Mouse (Mus musculus): ENCODE data around the gene Axl. TPM values are rescaled to one million over a fixed set of nuclear protein-coding genes. Genes with fewer than 3 reads are reported as not detected.
A peak's percentile ranks its signal among the peaks of the same experiment; 100 is the strongest.

The Axl gene
- total RNA-seq, 1 experiment from 2014 or later, result 0.96 TPM

DNA sequence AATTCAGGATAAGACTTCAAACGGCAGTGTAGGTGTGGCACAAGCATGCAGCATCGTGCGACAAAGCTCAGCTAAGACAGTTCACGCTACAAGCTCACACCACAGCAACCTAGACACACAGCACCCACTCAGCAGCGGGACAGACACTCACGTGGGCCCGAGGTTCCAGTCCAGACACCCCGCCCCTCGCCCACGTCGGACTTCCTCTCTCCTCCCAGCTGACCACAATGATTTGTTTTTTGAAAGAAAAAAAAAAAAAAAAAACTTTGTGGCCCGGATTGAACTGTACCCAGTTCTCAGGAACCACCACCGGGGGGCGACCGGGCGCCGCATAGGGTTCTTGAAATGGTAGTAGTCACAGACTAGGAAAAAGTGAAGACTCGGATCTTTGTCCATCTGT, 32.5 kb downstream of the Axl start:
- peak; percentile 74 for ATAC-seq (replicated peaks; ENCODE audit: low read depth, poor library complexity, severe bottlenecking)

DNA sequence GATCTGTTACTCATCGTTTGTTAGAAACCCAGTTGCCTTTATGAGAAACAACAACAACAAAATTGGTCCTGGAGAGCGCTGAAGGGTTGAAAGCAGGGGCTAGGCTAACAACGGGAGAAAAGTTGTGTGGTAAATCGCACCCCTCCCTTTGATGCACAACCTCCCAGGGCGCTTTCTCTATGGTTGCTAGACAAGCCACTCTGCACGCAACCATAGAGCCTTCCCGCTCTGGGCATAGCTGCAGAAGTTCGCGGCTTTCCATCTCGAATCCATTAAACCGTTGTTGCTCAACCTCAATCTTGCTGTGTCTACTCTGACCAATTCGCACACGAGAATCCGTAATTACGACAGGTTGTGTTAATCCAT, 33.1 kb downstream of the Axl start:
- peak; percentile 39 for ATAC-seq (replicated peaks; ENCODE audit: low read depth, poor library complexity, severe bottlenecking)

DNA sequence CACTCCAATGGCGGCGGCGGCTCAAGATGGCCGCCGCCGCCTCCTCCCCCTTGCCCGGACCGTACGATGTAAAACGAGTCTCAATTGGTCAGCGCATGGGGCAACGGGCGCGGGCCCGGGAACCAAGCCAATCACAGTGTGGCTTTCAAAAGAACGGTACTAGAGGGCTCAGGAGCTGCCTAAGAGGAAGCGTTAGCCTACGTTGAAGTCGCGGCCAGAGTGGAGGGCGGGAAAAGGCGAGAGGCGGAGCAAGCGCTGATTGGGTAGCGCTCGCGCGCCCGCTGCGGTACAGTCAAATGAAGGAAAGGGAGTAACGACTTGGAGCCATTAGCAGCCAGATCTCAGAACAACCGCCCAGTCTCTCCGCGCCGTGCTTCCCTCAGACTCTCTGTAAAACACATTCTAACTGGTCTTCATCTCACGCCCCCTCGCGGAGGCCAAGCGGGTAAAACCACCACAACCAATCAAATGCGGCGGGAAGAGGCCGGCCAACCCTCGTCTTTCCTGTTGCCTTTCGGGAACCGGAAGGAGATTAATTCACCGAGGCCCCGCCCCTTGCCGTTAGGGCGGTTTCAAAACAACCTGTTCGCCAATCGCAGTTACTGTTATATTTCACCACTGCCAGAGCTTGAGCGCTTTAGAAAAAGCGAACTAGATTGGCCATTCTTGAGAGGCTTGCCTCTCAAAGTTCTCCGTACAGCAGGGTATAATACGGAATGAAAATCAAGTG, 33.6 kb downstream of the Axl start, which contains the start of gene Hnrnpul1:
Hnrnpul1 (minus strand) TSS at position 20 of the 730 bp plus-strand sequence.
- peak; percentile 69 for ATAC-seq (replicated peaks; ENCODE audit: low read depth, poor library complexity, severe bottlenecking)

DNA sequence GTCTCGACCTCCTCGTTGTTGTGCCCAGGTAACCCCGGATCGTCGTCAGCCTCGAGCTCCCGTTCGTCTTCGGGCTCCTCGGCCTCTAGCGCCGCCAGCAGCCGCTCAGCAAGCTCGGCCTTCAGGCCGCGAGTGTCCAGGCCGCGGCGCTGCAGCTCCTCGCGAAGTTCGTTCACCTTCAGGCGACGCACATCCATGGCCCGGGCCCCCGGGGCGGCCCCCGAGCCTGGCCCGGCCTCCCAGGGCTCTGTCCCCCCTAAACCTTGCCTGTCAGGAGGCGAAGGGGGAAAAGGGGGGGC, 34.1 kb downstream of the Axl start:
- ATAC-seq (replicated peaks; ENCODE audit: low read depth, poor library complexity, severe bottlenecking), result no peak

DNA sequence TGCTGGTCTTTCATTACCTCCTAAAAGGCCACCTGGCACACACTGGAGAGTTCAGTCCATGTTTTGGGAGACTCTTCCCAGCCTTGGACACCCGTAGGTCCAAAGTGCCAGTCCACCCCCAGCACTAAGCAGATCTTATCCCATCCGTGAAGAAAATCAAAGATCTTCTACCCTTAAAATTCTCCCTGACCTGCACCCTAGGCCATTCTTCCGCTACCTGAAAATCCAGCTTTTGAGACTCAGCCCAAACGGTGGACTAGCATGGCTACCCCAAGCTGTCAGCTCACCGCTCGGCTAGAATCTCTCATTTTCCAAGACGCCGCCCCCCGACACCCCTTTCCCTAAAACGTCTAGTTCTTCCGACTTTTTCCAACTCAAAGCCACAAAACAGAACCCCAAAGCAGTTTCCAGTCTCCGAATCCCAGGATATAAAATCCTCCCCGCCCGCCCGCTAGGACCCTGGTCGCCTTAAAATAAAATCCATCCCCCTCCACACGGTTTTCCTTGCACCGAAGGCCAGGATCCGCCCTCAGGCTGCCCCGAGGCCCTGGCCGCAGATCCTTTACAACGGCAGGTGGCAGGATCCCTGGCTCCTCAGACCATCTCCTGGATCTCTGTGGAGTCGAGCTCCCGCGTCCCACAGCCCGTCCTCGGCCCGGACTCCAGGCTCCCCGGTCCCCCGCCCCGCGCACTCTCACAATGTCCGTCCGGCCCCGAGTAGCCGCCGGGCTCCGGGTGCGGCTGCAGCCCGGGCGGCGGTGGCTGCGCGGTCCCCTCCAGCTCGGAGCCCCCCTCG, 34.7 kb downstream of the Axl start:
- ATAC-seq (replicated peaks; ENCODE audit: low read depth, poor library complexity, severe bottlenecking), result no peak

DNA sequence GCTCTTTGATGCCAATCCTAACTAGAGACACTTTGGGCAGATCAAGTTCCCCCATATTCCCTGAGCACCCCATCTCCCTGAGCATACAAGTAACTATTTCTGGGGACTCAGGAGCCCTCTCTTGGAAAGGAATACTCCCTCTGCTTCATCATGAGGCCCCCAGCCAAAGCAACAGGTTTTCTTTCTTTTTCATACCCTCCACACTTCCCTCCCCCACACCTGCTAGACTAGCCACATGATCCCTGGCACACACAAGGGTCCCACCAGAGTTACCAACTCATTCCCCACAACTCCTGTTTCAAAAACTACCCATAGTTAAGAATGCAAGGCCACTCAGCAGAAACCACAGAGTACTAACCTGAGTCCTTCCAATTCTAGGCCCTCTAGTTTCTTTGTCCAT, 35.4 kb downstream of the Axl start:
- no peak for ATAC-seq (replicated peaks; ENCODE audit: low read depth, poor library complexity, severe bottlenecking)

DNA sequence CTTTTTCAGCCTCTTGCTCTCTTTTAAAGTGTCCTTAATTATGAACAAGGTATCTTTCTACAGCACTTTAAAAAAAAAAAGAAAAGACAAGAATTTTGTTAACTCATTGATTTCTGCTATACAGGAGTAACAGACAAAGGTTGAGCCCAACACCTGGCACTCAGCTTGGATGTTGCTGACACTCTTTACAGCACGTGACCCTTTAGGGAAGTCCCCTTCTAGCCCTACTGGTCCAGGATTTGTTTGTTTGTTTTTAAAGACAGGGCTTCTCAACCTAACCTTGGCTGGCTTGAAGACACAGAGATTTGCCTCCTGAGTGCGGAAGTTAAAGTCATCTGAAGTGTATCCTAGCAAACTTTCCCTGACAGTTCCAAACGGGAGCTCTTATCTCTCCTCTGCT, 41.7 kb downstream of the Axl start:
- no peak for ATAC-seq (replicated peaks; ENCODE audit: low read depth, poor library complexity, severe bottlenecking)

DNA sequence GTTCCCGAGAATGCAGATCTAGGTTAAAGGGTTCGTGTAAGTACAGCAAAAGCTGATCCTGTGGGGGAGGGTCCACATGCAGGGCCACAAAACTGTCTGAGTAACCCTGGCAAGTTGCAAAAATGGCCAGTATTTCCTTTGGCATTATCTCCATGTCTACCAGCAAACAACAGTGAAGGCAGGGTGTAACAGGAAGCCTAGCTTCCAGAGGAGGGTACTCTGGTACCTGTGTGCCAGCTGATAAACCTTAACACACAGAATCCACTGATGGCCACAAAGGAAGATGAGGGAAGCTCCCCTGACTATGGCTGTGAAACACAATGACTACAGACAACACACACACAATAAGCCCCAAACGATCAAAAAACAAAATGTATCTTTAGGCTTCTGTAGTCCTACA, 50.2 kb downstream of the Axl start:
- ATAC-seq (replicated peaks; ENCODE audit: low read depth, poor library complexity, severe bottlenecking), result peak; percentile 76

DNA sequence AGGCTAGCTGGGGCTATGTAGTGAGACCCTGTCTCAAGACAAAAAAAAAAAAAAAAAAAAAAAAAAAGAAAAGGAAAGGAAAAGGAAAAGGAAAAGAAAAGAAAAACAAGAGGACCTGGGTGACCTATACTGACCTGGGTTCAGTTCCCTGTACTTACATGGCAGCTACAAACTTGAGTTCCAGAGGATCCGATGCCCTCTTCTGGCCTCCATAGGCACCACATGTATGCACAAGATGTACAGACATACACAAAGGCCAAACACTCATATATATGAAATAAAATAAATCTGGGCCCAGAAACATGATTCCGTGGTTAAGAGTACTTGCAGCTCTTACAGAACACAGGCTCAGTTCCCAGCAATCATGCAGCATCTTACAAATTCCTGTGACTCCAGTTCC, 51.6 kb downstream of the Axl start:
- 0 out of 2 replicates have a peak, but pooled peaks have one; percentile 33 for ATAC-seq (replicated peaks; ENCODE audit: low read depth, poor library complexity, severe bottlenecking)

DNA sequence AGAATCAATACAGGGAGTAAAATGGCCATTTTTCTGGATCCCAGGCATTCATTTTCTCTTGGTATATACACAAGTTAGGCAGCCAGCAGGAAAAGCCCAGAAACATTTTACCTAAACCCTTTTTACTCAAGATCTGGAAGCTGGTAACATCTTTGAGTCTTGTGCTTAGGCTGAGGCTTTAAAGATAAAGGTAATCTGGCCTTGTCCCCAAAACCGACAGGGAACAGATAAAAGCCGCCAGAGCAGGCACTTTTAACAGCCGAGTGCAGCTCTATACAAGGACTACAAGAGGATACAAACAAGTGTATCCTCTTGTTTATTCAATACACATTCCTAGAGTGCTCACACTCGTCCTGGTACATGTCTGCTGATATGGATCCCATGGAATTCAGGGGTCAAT, 53.5 kb downstream of the Axl start:
- ATAC-seq (replicated peaks; ENCODE audit: low read depth, poor library complexity, severe bottlenecking), result no peak

DNA sequence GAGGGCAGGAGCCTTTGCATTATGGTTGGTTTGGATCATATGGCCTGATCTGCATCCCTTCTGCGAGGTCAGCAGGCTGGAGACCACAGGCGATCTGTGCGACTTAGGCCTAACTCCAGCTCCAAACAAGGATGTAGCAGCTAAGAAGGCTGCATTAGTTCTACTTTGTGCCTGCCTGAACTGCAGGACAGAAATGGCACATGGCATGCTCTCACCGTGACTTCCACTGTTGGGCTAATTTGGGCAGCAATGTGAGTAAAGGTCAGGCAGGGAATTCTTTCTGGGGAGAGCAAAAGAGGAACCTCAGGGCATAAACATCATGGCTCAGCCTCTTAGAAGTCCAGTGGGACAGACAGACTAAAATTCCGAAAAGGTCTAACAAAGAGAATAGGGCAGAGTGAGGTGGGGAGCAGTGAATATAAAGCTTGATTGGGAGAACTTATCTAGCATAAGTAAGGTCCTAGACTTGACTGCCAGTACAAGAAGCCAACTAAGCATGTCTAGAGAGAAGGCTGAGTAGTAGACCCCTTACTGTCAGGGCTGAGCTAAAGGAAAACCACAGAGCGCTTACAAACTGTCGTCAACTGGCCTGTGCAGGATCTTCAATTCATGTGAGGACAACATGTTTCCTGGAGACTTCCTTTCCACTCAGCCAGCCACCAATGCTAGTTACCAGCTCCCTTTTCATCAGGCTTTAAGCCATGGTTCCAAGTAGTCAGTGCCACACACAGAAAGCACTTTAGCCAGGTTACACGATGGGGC, 57.0 kb downstream of the Axl start:
- peak; percentile 59 for ATAC-seq (replicated peaks; ENCODE audit: low read depth, poor library complexity, severe bottlenecking)

DNA sequence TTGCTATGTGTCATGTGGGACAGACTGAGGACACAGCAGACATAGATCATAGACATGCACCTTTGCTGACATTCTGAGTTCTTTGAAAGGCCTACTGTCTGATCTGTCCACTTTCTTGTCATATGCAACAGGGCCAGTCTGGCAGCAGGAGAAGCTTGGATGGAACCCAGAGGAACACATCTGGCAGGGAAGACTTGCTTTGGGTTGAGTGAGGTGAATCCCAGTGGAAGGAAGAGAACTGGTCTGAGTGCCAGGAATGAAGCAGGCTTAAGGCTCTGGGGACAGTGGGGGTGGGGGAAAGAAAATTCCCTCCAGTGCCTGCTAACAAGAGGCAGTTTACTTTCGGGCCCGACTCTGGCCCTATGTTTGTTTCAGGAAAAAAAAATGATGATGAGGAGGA, 58.6 kb downstream of the Axl start:
- no peak for ATAC-seq (replicated peaks; ENCODE audit: low read depth, poor library complexity, severe bottlenecking)

DNA sequence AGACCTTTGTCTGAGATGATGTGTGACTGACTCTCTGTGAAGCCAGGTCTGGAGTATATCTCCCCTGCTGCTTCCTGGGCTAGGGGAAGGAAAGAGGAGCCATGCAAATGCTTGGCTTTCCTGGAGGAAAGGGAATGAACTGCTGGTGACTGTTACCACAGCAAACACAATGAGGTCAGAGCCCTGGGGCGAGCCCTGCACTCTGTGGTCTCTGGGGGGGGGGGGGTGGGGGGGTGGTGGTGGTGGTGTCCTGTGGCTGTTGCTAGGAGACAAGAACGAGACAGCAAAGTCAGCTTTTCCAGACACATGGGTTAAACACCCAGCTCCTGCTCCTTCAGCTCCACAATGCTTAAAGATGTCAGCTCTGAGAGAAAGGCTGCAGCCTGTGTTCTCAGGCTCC, 59.1 kb downstream of the Axl start:
- ATAC-seq (replicated peaks; ENCODE audit: low read depth, poor library complexity, severe bottlenecking), result peak; percentile 58

DNA sequence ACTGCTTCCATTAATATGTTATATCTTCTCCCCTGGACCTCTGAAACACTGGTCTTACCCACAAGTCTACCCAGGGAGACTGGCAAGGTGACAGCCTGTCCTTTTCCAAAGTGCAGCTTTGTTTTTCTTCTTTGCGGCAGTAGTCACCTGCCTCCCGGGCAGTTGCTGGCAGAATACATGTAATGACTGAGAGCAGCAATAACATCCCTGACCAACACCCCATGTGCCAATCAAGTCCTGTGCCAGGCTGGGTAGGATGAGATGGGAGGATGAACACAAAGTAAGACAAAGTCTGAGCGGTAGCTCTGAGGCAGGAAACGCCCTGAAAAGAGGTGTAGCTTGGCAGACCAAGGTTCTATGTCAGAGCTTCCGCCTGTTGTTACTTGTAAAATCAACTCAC, 60.7 kb downstream of the Axl start:
- no peak for ATAC-seq (replicated peaks; ENCODE audit: low read depth, poor library complexity, severe bottlenecking)

DNA sequence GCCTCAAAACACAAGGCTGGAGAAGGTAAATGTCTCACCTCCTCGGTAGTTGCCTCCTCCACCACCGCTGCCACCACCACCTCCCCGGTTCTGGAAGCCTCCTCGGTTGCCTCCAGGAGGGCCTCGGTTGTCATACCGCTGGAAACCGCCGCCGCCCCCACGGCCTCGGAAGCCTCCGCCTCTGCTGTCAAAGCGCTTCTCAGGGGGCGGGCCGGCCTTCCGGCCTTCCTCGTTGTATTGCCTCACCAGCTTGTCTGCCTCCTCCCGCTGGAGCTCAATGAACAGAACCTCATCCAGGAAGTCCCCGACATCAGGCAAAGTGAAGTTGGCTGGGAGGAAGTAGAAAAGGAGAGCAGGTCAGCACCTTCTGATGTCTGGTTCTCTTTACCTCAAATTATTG, 62.6 kb downstream of the Axl start:
- ATAC-seq (replicated peaks; ENCODE audit: low read depth, poor library complexity, severe bottlenecking), result no peak

DNA sequence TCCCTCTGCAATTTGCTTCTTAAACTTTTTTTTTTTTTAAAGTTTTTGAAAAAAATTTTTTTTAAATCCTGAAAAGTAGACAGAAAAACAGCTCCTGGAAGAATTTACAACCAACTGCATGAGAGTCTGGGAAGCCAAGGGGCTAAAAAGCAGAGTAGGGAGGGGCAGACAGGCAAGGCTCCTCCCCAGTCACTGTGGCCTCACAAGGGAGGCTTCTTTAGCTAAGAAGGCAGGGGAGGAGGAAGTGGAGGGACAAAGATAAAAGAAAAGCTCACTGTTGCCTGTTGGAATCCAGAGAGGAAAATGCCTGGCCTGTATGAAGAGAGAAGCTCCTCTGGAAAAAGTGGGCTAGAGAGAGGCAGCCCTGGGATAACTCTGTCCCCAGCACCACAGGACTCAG, 66.7 kb downstream of the Axl start:
- peak; percentile 17; the same call in 1 of the 2 replicates for ATAC-seq (replicated peaks; ENCODE audit: low read depth, poor library complexity, severe bottlenecking)

DNA sequence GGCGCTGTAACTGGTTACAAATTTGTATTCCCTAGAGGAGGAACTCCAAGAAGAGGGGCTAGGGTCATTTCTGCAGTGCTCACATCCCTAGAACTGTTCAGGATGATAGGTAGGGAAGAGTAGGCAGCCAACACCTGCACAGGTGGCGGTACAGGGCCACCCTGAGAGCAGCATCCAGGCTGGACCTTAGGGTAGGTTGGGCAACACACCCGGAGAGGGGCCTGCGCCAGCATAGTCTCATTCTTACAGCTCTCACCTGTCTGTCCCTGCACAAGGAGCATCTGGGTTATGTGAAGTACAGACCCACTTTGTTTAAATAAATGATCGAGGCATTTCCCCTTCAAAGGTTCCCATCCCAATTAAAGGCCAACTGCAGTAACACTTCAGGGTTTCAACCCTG, 67.7 kb downstream of the Axl start:
- ATAC-seq (replicated peaks; ENCODE audit: low read depth, poor library complexity, severe bottlenecking), result no peak

DNA sequence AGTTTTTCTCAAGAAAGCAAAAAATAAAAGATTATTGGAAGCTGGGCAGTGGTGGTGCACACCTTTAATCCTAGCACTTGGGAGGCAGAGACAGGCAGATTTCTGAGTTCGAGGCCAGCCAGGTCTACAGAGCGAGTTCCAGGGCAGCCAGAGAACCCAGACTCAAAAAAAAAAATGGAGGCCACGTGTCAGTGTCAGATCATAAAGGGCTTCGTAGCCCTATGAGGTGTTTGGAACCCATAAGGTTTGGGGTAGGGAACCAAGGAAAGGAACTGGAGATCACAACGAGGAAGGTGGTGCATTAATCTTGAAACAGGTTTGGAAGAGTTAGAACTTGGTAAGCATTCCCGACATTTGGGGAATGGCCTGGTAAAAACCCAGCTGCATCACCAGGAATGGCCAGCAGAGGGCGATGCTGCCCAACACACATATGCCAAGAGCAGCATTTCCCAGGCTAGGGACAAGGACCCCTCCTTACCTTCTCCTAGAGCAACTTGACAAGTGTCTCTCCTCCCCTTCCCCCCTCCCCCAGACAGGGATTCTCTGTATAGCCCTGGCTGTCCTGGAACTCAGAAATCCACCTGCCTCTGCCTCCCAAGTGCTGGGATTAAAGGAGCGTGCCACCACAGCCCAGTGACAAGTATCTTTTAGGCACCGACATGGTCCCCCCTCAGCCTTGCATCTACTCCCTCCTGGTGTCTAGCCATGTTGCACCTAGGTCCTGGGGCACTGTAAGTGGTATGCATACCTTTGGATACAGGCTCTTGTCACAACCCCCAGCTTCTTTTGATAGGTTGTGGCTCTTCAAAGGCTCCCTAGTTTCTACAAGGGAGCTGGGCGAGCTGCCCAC, 68.5 kb downstream of the Axl start:
- ATAC-seq (replicated peaks; ENCODE audit: low read depth, poor library complexity, severe bottlenecking), result peak; percentile 31; the same call in 1 of the 2 replicates

DNA sequence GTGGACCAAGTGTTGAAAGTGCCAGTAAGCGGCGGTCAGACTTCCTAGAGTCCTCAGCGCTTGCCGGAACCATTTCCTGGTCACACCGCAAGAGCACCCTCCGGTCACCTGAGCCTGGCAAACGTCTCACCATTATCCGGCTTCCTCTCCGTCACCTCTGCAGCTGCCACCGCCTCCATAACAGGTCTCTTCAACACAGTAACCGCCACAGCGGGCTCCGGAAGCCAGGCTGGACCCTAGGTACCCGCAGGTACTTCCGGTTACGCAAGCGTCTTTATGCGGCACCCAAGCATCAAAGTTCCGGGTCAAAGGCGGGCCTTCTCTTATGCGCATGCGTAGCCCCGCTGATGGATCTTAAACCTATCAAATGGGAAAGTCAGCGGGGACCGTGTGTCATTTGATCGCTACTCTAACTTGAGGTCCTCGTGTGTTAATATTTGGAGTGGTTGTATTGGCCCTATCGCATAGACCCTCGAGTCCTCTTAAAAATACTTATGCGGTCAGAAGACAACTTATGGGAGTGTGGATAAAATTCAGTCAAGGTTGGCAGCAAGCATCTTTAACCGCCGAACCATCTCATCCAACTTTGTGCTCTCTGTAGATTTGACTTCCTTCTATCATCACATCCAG, 69.6 kb downstream of the Axl start, which contains the start of gene Ccdc97:
Ccdc97 (minus strand) TSS at position 301 of the 630 bp plus-strand sequence.
- peak; percentile 75 for ATAC-seq (replicated peaks; ENCODE audit: low read depth, poor library complexity, severe bottlenecking)

DNA sequence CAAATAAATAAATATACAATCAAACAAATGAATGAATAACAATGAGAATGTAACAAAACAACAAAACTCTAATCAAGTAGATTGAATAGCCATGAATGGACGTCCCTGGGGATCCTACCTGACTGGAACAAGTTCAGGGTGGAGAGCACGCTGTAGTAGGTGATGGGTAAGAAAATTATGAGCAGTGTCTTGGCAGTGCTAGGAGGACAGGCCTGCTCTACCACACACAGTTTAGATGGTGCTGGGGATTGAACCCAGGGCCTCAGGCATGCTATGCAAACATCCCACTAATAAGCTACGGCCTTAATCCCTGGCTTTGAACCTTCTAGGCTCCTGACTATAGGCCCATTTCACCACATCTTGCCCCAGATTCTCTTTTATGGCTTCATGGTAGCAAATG, 71.0 kb downstream of the Axl start:
- ATAC-seq (replicated peaks; ENCODE audit: low read depth, poor library complexity, severe bottlenecking), result no peak

Measured in common myeloid progenitor, adult 5-6 weeks (primary cell).